Mouse (Mus musculus) brown adipose tissue, adult 24 weeks (tissue): Measurements from ENCODE around the gene Oaz1. TPM values are rescaled to one million over a fixed set of nuclear protein-coding genes. Genes with fewer than 3 reads are reported as not detected.

ENCODE experiments used
- H3K27ac ChIP-seq: fragments of 200-500 bp; replicated peaks from 2 replicates; pipeline ENCODE4 v1.5.1; 2012; ENCODE audit warnings: low read depth, mild to moderate bottlenecking, low read length
- H3K4me1 ChIP-seq: fragments of 200-500 bp; 2 replicates; pipeline ENCODE4 v1.6.1; 2012; ENCODE audit warnings: low read length, mixed read lengths; ENCODE audit not compliant: control insufficient read depth, insufficient read depth, insufficient read length
- H3K4me3 ChIP-seq: fragments of 200-500 bp; 2 replicates; pipeline ENCODE4 v1.5.1; 2012; ENCODE audit warnings: low read depth, mild to moderate bottlenecking, low read length, moderate library complexity; ENCODE audit not compliant: insufficient read depth
- polyA plus RNA-seq: library from polyadenylated mRNA; stranded (reverse); fragments of >200 nt; gene quantifications from 2 replicates; pipeline ENCODE4 v1.2.4, GENCODE M21; 2012; ENCODE audit not compliant: missing spikeins, insufficient read depth, insufficient read length

Oaz1 gene
- polyA plus RNA-seq, 1 experiment: 892 TPM

DNA sequence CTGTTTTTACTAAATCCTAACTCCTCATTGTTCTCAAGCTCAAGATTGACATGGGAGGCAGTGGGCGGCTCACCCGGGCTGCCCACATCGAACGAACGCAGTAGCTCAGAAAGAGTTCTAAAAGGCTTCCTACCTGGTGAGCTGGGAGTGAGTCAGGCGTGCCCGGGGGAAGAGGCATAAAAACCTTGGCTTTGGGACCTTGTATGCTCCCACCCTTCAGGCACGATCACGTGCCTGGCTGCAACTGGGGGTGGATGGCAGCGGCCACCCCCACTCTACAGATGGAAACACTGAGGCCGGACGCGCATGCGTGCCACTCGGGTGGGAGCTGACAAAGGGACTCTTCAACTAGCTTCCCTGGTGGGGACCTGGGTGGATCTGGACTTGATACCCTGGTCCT is 15.9 kb downstream of the Oaz1 start:
- H3K4me1 ChIP-seq: no peaks in the 10 kb centered on the region; the same call in 1 of the 2 replicates
- no peak overlapping the region for H3K4me3 ChIP-seq
- H3K27ac ChIP-seq: no peak overlapping the region

DNA sequence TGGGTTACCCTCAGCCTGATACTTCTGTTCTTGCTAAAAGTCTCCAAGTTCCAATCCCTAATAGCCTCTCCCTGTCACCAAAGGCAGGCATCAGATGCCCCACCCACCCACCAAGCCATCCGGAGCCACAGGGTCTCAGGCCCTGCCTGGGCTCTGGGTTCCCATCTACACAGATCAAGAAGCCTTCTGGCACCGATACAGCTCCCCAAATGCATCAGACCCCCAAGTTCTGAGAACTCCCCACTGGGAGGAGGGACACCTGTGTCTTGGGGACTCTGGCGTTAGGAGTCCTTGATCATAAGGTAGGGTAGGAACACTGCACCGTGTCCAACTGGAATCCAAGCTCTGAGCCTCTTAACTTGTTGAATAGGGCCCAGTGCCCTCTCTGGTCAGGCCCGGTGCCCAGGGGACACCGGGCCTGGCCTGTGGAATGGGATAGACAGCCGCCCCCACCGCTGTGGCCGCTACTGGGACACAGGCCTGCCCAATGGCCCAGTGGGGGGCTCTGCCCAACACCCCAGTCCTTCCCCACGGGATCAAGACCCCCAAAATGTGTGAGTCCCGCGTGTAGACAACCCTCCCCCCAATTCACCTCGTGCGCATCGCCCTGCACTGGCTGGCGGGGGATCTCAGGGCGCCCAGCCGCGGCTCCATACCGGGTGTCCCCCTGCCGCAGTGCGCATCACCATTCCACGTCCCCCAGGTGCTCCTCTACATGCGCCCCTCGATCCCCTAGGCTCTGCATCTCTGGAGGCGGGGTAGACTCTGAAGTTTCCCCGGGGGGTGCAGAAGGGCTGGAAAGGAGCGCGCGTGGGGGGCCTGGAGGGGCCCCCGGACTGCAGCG is 16.9 kb downstream of the Oaz1 start:
- H3K4me1 ChIP-seq: no peaks in the 10 kb centered on the region; the same call in 1 of the 2 replicates
- H3K27ac ChIP-seq: no peak overlapping the region
- H3K4me3 ChIP-seq: no peak overlapping the region

DNA sequence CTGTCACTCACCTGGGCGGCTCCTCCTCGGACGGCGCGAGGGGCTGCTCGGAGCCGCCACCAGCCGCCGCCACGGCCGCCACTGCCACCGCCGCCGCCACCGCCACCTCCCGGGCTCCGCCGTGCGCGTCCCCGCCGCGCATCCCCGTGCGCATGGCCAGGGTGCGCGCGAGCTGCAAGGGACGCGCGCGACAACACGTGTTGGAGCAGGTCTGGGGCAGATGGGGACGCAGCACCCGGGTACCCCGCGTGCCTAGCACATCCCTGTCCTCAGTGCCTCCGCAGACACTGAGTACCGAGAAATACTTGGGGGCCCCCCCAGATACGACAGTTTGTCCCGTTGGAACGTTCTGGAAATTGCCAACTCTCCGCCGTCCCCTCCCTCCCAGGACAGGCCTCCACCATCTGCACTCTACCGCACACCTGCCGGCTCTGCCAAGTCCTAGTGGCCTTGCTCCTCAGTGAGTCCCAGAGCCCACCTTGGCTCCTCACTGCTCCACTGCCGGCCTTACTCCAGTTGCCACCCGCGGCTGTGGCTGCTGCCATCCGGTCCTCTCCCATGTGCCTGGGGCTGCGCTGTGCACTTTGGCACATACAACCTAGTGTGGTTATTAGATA is 17.6 kb downstream of the Oaz1 start, which contains the start of gene Lingo3:
TSS of gene Lingo3 (minus strand) at position 109 of the 617 bp plus-strand sequence.
- H3K4me3 ChIP-seq: no peak within 1 kb of the TSS; the same call in 1 of the 2 replicates
- H3K4me1 ChIP-seq: no peaks in the 10 kb centered on the region; the same call in 1 of the 2 replicates
- no peak within 1 kb of the TSS for H3K27ac ChIP-seq

DNA sequence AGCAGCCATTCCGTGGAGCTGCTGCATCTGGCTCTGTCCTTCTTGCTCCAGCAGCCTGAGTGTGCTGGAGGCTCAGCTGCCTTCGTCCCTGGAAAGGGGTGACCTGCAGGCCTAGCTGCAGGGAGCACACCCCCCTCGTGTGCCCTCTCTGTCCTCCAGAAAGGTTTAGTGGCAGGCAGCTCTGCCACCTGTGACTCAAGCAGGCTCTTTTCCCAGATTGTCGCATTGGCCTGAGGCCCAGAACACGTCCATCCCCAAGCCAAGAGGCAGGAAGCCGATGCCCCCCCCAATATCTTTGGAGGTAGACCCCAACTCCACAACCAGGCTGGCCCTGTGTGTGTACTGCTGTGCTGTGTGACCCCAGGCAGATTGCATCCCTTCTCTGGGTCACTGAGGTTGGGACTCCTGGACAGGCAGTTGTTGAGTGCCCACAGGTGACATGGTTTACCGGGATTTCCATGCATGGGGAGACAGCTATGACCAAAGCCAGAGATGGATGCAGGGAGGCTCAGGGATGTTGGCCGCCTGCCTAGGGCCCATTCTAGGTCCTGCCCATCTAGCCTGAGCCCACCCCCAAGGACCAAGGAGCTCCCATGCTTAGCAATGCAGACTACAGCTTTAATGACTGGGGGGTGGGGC is 18.7 kb downstream of the Oaz1 start:
- Histone ChIP-seq H3K4me1 (no peaks in the 10 kb centered on the region; the same call in 1 of the 2 replicates), H3K27ac (no peak overlapping the region), H3K4me3 (no peak overlapping the region)

DNA sequence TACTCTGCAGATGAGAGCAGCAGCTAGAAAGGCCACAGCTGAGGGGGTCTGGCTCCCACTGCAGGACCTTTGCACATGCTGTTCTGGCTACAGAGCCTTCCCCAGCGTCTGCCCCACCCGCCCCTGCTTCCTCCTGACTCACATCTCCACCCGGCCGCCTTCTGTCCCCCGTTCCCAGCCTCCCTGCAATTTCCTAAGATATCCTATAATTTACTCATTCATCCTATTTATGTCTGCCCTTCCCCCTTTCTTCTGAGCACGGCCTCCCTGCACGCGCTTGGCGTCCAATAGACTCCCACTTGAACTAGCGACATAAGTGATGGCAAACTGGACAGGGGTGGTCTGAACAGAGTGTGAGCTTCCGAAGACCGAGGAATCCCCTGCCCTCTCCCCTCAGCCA is 19.3 kb downstream of the Oaz1 start:
- Histone ChIP-seq H3K4me1 (no peaks in the 10 kb centered on the region; the same call in 1 of the 2 replicates), H3K4me3 (no peak overlapping the region), H3K27ac (no peak overlapping the region)

DNA sequence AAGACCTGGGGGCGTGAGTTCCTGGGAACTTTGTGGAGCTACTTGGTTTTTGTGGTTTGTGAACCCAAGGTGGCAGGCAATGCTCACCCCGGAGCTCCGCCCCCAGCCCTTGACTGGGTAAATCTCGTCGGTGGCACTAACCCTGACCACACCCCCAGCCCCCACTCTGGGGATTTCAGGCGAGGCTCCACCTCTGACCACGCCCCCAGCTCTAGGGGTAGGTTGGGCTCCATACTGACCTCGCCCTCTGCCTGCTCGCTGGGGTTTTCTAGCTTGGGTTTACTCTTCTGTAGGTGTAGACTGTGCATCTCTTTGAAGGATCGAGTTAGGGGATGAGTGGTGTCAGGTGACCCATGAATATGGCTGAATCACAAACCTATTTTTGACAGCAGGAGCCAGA is 22.1 kb downstream of the Oaz1 start:
- no peaks in the 10 kb centered on the region; the same call in 1 of the 2 replicates for H3K4me1 ChIP-seq
- H3K27ac ChIP-seq: no peak overlapping the region
- no peak overlapping the region for H3K4me3 ChIP-seq

DNA sequence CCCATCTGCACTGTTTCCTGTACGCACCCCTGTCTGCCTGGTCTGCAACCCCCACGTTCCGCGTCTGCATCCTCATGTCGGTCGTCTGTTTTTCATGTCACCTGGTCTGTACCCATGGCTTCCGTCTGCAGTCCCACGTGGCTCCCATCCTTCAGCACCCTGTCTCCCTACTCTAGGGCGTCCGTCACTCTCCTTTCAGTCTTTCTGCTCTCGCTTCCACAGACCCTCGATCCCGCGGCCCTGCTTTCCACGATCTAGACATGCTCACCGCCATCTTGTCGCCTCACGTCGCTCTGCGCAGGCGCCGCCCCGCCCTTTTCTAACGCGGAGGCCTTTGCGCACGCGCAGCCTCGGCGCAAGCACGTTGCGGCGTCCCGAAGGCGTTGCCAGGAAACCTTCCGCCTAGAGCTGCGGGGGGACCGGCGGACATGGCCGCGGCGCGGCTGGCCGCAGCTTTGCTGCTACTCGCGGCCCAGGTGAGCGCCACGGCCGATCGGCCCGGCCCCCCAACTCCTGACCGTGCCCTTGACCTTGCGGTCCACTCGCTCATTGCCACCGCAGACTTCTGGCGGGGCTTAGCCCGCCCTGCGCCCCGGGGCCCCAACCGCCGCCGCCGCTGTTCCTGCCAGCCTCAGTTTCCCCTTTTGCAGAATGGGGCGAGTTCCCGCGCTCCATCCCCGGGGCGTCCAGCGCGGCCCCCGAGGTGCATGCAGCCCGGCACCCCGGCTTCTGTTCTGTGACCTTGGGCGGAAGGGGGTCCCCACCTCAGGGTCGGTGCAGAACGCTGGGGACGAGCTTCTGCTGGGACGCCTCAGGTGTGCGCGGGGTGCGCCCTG is 28.7 kb downstream of the Oaz1 start, which contains the start of the genes Lsm7 and Sppl2b:
TSS of gene Lsm7 (minus strand) at position 297 of the 836 bp plus-strand sequence.
TSS of gene Sppl2b (plus strand) at position 363 of the 836 bp plus-strand sequence.
- peak within 1 kb of the TSS; percentile 62 for H3K4me3 ChIP-seq
- peaks cover 6% of the 10 kb centered on the region for H3K4me1 ChIP-seq
- H3K27ac ChIP-seq: 0 out of 2 replicates have a peak within 1 kb of the TSS, but pooled peaks have one; percentile 6

DNA sequence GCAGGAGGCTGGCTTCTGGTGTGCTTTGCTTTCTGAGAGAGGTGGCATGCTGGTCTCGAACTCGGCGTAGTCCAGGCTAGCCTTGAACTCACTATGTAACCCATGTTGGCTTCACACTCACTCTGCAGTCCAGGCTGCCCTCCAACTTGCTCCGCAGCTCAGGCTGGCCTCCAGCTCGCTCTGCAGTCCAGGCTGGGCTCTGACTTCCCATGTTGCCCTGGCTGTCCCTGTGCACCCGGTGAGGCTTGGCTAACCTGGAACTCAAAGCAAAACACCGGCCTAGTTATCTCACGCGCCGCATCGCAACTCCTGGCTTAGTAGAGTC is 29.3 kb downstream of the Oaz1 start:
- Histone ChIP-seq H3K27ac (no peak overlapping the region), H3K4me1 (peaks cover 6% of the 10 kb centered on the region), H3K4me3 (peak overlapping the region; percentile 62)

DNA sequence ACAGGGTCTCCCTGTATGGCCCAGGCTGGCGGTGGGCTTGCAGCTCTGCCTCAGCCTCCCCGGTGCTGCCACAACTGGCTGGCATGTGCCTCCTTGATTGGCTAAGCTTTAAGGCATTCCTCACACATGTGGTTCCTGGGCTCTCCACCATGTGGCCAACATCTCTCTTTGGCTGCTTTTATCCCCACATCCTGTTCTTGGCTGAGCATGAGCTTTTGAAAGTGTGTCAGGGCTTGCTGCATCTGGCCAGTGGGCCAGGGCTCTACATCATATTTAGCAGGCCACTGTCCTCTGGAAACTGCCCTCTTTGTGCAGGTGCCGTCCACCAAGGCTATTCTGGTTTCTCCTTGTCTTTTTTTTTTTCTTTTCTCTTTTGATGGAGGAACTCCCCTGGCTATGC is 29.8 kb downstream of the Oaz1 start:
- Histone ChIP-seq H3K4me3 (0 out of 2 replicates have a peak overlapping the region, but pooled peaks have one; percentile 2), H3K4me1 (peaks cover 6% of the 10 kb centered on the region), H3K27ac (no peak overlapping the region)

DNA sequence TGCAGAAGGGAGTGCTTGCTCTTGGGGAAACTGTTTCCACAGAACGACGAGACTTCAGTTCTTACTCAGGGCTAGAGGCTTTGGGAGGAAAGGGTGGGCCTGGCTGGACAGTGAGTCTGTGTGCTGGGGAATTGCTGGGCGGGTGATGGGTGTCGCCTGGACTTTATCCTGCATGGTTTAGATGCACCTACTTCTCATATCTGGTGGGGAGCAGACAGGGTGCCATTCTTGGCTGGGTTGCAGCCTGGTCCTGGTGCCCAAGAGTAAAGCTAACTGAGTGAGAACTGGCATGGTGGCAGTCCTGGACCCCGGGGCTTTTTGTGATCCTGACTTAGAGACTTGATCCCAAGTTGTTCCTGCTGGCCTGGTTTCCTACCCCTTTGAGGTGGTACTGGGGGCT is 30.5 kb downstream of the Oaz1 start:
- Histone ChIP-seq H3K4me1 (peaks cover 6% of the 10 kb centered on the region), H3K27ac (no peak overlapping the region), H3K4me3 (no peak overlapping the region)

DNA sequence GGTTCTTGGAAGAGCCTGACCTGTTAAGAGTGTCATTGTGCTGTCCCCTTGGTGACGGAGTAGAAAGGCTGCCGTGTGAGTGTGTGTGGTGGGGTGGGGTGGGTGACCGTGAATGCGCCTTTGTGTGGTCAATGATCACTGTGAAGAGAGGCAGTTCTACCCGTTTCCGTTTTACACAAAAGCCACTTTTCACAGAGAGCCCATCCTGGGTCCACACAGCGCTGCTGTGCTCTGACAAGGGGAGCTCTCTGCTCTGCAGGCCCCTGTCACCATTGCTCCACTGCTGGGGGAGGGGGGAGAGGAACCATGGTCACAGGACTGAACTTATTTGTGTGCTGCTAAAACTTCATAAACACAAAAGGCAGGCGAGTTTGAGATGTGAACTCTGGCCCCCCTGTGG is 30.9 kb downstream of the Oaz1 start:
- Histone ChIP-seq H3K4me3 (no peak overlapping the region), H3K27ac (no peak overlapping the region), H3K4me1 (peaks cover 6% of the 10 kb centered on the region)

DNA sequence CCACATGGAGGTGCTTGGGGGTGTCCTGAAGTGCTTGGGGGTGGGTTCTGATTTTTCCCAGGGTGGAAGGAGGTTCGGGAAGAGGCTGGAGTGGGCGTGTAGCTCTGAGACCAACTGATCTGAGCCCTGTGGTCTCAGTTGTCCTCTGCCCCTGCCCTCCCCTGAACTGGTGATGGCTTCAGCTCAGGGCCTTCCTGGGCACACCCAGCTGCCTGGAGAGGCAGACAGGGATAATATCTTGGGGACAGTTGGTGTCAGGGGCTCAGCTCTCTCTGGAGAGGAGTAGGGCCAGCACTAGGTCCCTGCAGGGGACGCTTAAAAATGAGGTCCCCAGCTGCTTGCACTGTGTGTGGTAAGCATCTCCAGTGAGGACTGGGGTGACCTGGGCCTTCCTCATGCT is 31.4 kb downstream of the Oaz1 start:
- Histone ChIP-seq H3K4me1 (peaks cover 6% of the 10 kb centered on the region), H3K4me3 (no peak overlapping the region), H3K27ac (no peak overlapping the region)

DNA sequence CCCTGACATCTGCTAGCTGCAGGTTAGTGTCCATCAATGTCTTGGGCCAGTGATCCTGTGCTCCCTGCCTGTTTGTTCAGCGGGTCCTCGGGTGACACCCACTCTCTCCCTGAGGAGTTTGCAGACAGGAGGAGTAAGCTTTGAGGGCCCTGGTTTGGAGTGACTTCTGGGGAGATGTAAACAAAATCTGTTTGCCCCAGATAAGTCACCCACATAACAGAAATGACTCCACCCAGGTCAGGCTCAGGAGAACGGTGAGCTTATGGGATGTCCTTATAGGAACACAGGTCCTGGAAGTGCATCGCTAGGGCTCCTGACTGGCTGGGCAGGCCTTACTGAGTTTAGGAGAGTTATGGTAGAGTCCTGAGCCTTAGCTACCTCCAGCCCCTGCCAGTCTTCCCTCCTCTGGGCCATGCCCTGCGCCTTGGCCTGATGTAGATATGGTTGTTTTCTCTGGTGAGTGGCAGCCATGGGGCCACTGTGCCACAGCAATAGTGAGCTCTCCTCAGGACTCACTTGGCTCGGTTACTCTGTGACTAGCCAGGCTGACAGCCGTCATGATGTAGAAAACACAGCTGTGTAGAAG is 32.0 kb downstream of the Oaz1 start:
- no peak overlapping the region for H3K4me3 ChIP-seq
- H3K4me1 ChIP-seq: peaks cover 6% of the 10 kb centered on the region
- no peak overlapping the region for H3K27ac ChIP-seq

DNA sequence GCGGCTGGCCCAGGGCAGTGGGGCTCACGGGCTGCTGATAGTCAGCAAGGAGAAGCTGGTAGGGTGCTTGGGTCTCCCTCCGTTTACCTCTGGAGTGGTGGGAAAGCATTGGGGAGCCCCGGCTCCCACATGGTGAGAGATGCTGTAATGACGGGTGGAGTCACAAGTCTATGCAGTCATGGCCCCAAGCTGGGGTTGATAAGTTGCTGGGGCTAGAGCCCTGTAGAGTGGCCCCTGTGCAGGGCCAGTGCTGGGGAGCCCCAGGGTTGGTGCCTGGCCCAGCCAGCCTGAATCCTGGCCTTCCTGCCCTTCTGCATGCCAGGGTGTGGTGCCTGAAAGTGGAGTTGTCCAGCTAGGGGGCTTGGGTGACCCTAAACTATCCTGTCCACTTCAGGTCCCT is 35.8 kb downstream of the Oaz1 start:
- H3K4me1 ChIP-seq: no peaks in the 10 kb centered on the region
- no peak overlapping the region for H3K27ac ChIP-seq
- no peak overlapping the region for H3K4me3 ChIP-seq
